Mouse (Mus musculus) E14TG2a.4 (cell line): Measurements from ENCODE around the gene Rnf217.

ENCODE experiments used
- H3K27me3 ChIP-seq: 2 replicates; pipeline ENCODE4 v1.6.1; 2014; ENCODE audit warnings: low read length, control low read depth; ENCODE audit not compliant: insufficient read depth
- H3K36me3 ChIP-seq: 2 replicates; pipeline ENCODE4 v1.6.1; 2014; ENCODE audit warnings: low read length, control low read depth; ENCODE audit not compliant: insufficient read depth
- H3K4me1 ChIP-seq: replicated peaks from 2 replicates; pipeline ENCODE4 v1.6.1; 2014; ENCODE audit warnings: low read depth, low read length, control low read depth
- H3K4me3 ChIP-seq: replicated peaks from 2 replicates; pipeline ENCODE4 v1.5.1; 2014; ENCODE audit warnings: mild to moderate bottlenecking, low read length
- H3K9me3 ChIP-seq: 2 replicates; pipeline ENCODE4 v1.6.1; 2014; ENCODE audit warnings: low read length, control low read depth
- CTCF ChIP-seq: conservative IDR thresholded peaks from 2 replicates; pipeline ENCODE4 v1.5.1; 2014; ENCODE audit warnings: low read length
- NANOG ChIP-seq: IDR thresholded peaks from 2 replicates; pipeline ENCODE4 v1.6.1; 2014; ENCODE audit warnings: borderline replicate concordance, low read length, mixed read lengths
- POU5F1 ChIP-seq: IDR thresholded peaks from 2 replicates; pipeline ENCODE4 v1.6.1; 2014; ENCODE audit warnings: low read length, borderline replicate concordance

Gene Rnf217

DNA sequence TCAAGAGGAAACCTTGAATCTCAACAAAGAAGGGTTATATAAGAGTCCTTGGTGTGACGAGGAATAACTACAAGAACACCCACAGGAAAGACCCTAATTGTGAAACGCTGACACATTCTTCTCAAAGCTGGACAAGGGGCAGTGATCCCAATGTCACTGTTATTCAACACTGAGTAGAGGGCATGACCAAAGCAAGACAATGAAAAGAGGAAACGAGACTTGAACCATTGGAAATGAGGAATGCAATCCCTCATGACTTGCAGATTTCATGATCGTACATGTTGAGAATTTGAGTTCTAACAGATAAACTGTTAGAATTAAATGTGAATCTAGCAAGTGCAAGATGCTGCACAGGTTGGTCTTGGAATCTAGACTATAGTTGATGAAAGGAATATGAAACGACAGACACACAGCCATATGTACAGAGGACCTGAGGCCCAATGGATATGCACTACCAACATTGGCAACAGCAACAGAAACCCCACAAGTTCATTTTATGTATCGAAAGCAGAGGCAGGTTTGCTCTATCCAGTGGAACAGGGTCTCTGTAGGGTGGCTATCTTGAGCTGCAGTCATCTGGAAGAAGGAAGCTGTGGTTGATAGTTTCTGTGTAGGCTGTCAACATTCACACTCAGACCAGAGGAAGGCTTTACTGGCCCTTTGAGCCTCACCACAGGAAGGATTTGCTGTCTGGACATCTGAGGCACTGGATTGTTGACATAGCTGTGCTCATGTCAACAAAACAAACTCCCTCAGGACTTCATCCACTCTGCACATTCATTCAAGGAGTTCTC is 64.6 kb downstream of the Rnf217 start:
- Histone ChIP-seq H3K36me3 (no peaks in the 10 kb centered on the region), H3K4me3 (no peak overlapping the region), H3K27me3 (no peaks in the 10 kb centered on the region), H3K4me1 (no peaks in the 10 kb centered on the region), H3K9me3 (no peaks in the 10 kb centered on the region)
- no peak for TF ChIP-seq NANOG
- no peak for TF ChIP-seq CTCF
- no peak for TF ChIP-seq POU5F1

DNA sequence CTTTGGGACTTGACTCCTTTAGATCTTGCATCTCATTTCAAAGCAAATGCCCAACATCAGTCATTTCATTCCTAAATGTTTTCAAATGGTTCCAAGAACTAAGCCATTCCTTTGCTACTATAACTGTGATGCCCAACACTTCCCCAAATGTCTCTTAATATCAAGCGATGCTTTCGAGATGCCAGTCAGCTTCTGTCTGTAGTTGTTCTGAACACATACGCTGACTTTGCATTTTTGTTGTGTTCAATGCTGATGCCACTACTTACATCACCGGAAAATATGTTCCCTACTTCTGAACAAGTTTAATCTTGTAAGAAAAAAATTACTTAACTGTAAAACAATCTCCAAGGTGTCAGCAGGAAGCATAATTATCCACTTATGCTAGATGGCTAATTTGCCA is 68.5 kb downstream of the Rnf217 start:
- Histone ChIP-seq H3K4me1 (no peaks in the 10 kb centered on the region), H3K4me3 (no peak overlapping the region), H3K36me3 (no peaks in the 10 kb centered on the region), H3K9me3 (no peaks in the 10 kb centered on the region), H3K27me3 (no peaks in the 10 kb centered on the region)
- TF ChIP-seq POU5F1, result no peak
- no peak for TF ChIP-seq CTCF
- no peak for TF ChIP-seq NANOG

- H3K4me1 ChIP-seq, result no peaks in the 10 kb centered on the region
Measured at GRCm38 (mm10) chr10:31539351-31539750, 69.6 kb downstream of the Rnf217 start.

DNA sequence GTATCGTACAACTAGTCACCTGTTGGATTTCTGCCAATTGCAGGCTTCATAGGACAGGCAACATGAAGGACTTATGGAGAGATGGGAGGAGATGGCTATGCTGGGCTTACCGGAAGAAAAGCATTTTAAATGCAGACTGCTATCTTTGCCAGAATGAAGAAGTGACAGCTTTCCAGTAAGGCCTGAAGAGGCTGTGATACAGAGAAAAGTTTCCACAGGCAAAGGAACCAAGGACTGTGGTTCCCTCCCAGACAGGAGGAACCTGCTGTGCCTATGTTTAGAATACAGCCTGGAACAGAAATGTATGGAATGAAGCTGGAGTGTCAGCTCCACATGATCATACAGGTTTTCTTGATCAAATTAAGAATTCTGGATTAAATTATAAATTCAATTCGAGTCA is 70.3 kb downstream of the Rnf217 start:
- peaks cover 2% of the 10 kb centered on the region for H3K4me1 ChIP-seq
- no peak for TF ChIP-seq POU5F1
- no peak for TF ChIP-seq CTCF
- no peak for TF ChIP-seq NANOG
- H3K27me3 ChIP-seq, result no peaks in the 10 kb centered on the region
- no peaks in the 10 kb centered on the region for H3K36me3 ChIP-seq
- H3K9me3 ChIP-seq, result no peaks in the 10 kb centered on the region
- no peak overlapping the region for H3K4me3 ChIP-seq

More at GRCm38 (mm10) chr10:31539351-31539750, 69.6 kb downstream of the Rnf217 start:
- Histone ChIP-seq H3K36me3 (no peaks in the 10 kb centered on the region), H3K9me3 (no peaks in the 10 kb centered on the region), H3K4me3 (no peak overlapping the region), H3K27me3 (no peaks in the 10 kb centered on the region)
- no peak for TF ChIP-seq POU5F1
- TF ChIP-seq NANOG, result no peak
- TF ChIP-seq CTCF, result no peak

GRCm38 (mm10) chr10:31538243-31538642 is 70.7 kb downstream of the Rnf217 start:
- Histone ChIP-seq H3K4me3 (no peak overlapping the region), H3K27me3 (no peaks in the 10 kb centered on the region), H3K4me1 (peaks cover 6% of the 10 kb centered on the region), H3K9me3 (no peaks in the 10 kb centered on the region), H3K36me3 (no peaks in the 10 kb centered on the region)
- TF ChIP-seq NANOG (no peak), CTCF (no peak), POU5F1 (no peak)

DNA sequence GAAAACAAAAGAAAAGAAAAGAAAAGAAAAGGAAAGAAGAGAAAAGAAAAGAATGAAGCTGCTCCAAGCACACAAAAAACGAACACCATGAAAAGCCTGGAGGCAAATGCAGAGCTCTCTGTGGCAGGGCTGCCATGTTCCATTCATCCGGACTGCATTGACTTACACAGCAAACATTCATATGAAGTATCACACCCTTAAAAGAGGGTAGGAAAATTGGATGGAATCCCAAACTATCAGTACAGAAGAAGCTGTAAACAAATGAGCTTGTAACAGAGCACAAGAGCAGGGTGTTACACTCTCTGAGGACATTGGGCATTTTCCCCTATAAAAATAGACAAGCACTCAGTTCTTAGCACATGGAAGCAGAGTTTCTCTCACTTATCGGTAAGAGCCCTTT is 71.8 kb downstream of the Rnf217 start:
- no peaks in the 10 kb centered on the region for H3K27me3 ChIP-seq
- no peak overlapping the region for H3K4me3 ChIP-seq
- TF ChIP-seq POU5F1 (no peak), CTCF (no peak), NANOG (no peak)
- H3K36me3 ChIP-seq, result no peaks in the 10 kb centered on the region
- no peaks in the 10 kb centered on the region for H3K9me3 ChIP-seq
- peaks cover 9% of the 10 kb centered on the region for H3K4me1 ChIP-seq

DNA sequence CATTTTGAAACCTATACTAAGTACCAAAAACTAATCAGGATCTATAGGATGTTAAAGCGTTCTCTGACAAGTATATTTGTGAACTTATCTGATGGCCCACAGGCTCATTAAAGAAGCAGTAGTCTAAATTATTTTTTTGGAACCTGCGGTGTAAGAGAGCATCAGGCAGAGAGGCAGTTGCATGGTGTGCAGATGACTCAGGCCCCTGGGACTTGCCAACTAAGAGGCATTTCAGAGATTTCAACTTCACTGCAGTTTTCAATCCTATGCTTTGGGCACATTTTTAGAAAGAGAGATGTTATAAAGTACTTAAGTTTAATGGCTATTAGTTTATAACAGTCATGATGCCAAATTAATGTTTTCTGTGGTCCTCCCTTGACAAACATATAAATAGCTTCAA is 73.9 kb downstream of the Rnf217 start:
- TF ChIP-seq NANOG, result no peak
- TF ChIP-seq CTCF, result no peak
- TF ChIP-seq POU5F1, result no peak
- Histone ChIP-seq H3K4me3 (no peak overlapping the region), H3K27me3 (no peaks in the 10 kb centered on the region), H3K36me3 (no peaks in the 10 kb centered on the region), H3K9me3 (no peaks in the 10 kb centered on the region), H3K4me1 (peaks cover 9% of the 10 kb centered on the region)

- H3K4me1 ChIP-seq, result peaks cover 12% of the 10 kb centered on the region
- H3K9me3 ChIP-seq, result no peaks in the 10 kb centered on the region
- no peak overlapping the region for H3K4me3 ChIP-seq
- no peaks in the 10 kb centered on the region for H3K36me3 ChIP-seq
- no peak for TF ChIP-seq CTCF
- no peak for TF ChIP-seq NANOG
- TF ChIP-seq POU5F1, result no peak
- H3K27me3 ChIP-seq, result no peaks in the 10 kb centered on the region
Measured at GRCm38 (mm10) chr10:31533270-31533826, 75.6 kb downstream of the Rnf217 start.
